Mouse (Mus musculus) heart, adult 18-20 months (tissue): ENCODE data around the gene Vmn2r8. TPM values are rescaled to one million over a fixed set of nuclear protein-coding genes. Genes with fewer than 3 reads are reported as not detected.
"Not testable (repeated sequence)": the region's sequence is repeated elsewhere in the genome, so short reads cannot be mapped to it uniquely, and the experiment has no call there.

Source experiments
- DNase-seq, 2 experiments: peaks; one replicate each; pipeline ENCODE4 v3.0.0; 2021 to 2022; ENCODE audit warnings: mixed read lengths in 1 of 2
- long read RNA-seq, 2 experiments: library from polyadenylated mRNA; stranded (forward); transcript quantifications; one replicate each; pipeline ENCODE4 v2.0.0; 2021
- total RNA-seq, 2 experiments: library from RNA; stranded (reverse); gene quantifications; 2 replicates each; pipeline ENCODE4 v1.2.3; 2021

Vmn2r8 gene
- not detected for total RNA-seq
- long read RNA-seq, experiment 1 = 0 reads
- long read RNA-seq, experiment 2 = 0 reads

- not testable (repeated sequence) for DNase-seq
These were observed at the start of gene Vmn2r8 for GRCm38 (mm10) chr5:108808750-108809149. Vmn2r8 (minus strand) TSS chr5:108808850.

GRCm38 (mm10) chr5:108852501-108852900 lies 43.9 kb upstream of the Vmn2r8 start, which contains the start of gene Vmn2r9:
Vmn2r9 (minus strand) TSS chr5:108852601.
- DNase-seq = not testable (repeated sequence)

GRCm38 (mm10) chr5:108849466-108849865 lies 40.8 kb upstream of the Vmn2r8 start:
- DNase-seq = no peak

- DNase-seq = no peak
These were observed 27.5 kb upstream of the Vmn2r8 start for GRCm38 (mm10) chr5:108836156-108836555.

GRCm38 (mm10) chr5:108823276-108823675 lies 14.6 kb upstream of the Vmn2r8 start:
- DNase-seq = no peak

- DNase-seq = peak; percentile 1 to 15
These were observed 5.0 kb downstream of the Vmn2r8 start for GRCm38 (mm10) chr5:108803646-108804045.

GRCm38 (mm10) chr5:108795263-108795662 lies 13.4 kb downstream of the Vmn2r8 start, which contains the start of gene Tmed11:
Tmed11 (minus strand) TSS chr5:108795363.
- not testable (repeated sequence) for DNase-seq

- peak; percentile 2 to 5 for DNase-seq
These were observed 18.3 kb downstream of the Vmn2r8 start for GRCm38 (mm10) chr5:108790385-108790784.

- DNase-seq = no peak
These were observed 33.9 kb downstream of the Vmn2r8 start, which contains the start of gene Rnf212 for GRCm38 (mm10) chr5:108774630-108775306. Rnf212 (minus strand) TSS chr5:108774982.

- DNase-seq = no peak
These were observed 48.6 kb downstream of the Vmn2r8 start for GRCm38 (mm10) chr5:108760002-108760401.

GRCm38 (mm10) chr5:108758396-108758795 lies 50.3 kb downstream of the Vmn2r8 start:
- DNase-seq = peak; percentile 4 to 15

- DNase-seq = not testable (repeated sequence)
These were observed 57.4 kb downstream of the Vmn2r8 start for GRCm38 (mm10) chr5:108751258-108751657.

GRCm38 (mm10) chr5:108750328-108751210 lies 58.1 kb downstream of the Vmn2r8 start:
- DNase-seq = no peak

GRCm38 (mm10) chr5:108744629-108745028 lies 64.0 kb downstream of the Vmn2r8 start:
- no peak for DNase-seq

- DNase-seq = no peak
These were observed 64.8 kb downstream of the Vmn2r8 start for GRCm38 (mm10) chr5:108743856-108744255.

GRCm38 (mm10) chr5:108742596-108742995 lies 66.1 kb downstream of the Vmn2r8 start:
- DNase-seq = no peak

GRCm38 (mm10) chr5:108741844-108742243 lies 66.8 kb downstream of the Vmn2r8 start:
- no peak for DNase-seq

Other genes starting within 250 kb of the Vmn2r8 start
- gene Gak, start 179.1 kb downstream of the Vmn2r8 start, total RNA-seq = 10 to 100 TPM; 18.2 to 21.5 TPM
- 10 to 100 TPM in 1 of 2 experiments, 1 to 10 TPM in 1; 8.5 to 11.1 TPM for gene Tmem175, start 179.1 kb downstream of the Vmn2r8 start, total RNA-seq
- 10 to 100 TPM; 18.1 to 21.4 TPM for gene Idua, start 148.5 kb downstream of the Vmn2r8 start, total RNA-seq
- 1 to 10 TPM; 4.8 to 6.6 TPM for gene Dgkq, start 139.2 kb downstream of the Vmn2r8 start, total RNA-seq
- gene Slc26a1, start 133.3 kb downstream of the Vmn2r8 start, total RNA-seq = not detected
- gene Fgfrl1, start 116.5 kb downstream of the Vmn2r8 start, total RNA-seq = 10 to 100 TPM; 23.7 to 26.1 TPM
- not detected for gene Rnf212, start 33.9 kb downstream of the Vmn2r8 start, total RNA-seq
- not detected for gene Tmed11, start 13.5 kb downstream of the Vmn2r8 start, total RNA-seq
- not detected for gene Vmn2r9, start 43.8 kb upstream of the Vmn2r8 start, total RNA-seq
- gene Vmn2r10, start 197.7 kb upstream of the Vmn2r8 start, total RNA-seq = not detected